Mouse (Mus musculus) embryonic facial prominence, embryonic 13.5 days (tissue): ENCODE data around the gene Olfr1216. TPM values are rescaled to one million over a fixed set of nuclear protein-coding genes. Genes with fewer than 3 reads are reported as not detected.
"Not testable (repeated sequence)": the region's sequence is repeated elsewhere in the genome, so short reads cannot be mapped to it uniquely, and the experiment has no call there.

ENCODE experiments used
- ATAC-seq: fragments of 200-750 bp; cut with Nextera tagmentation; 2 replicates; pipeline ENCODE4 v1.8.0; 2017; ENCODE audit warnings: low read depth; ENCODE audit not compliant: insufficient number of reproducible peaks, insufficient read depth, low FRiP score, low TSS enrichment
- H3K27ac ChIP-seq: fragments of 300-500 bp; sonication (generic); 2 replicates; pipeline ENCODE4 v1.5.1; 2015; ENCODE audit warnings: moderate library complexity, mild to moderate bottlenecking, inconsistent platforms
- H3K27me3 ChIP-seq: fragments of 300-500 bp; sonication (generic); 2 replicates; pipeline ENCODE4 v1.6.1; 2015; ENCODE audit warnings: mild to moderate bottlenecking, inconsistent platforms
- H3K36me3 ChIP-seq: fragments of 300-500 bp; sonication (generic); 2 replicates; pipeline ENCODE4 v1.6.1; 2015; ENCODE audit warnings: mild to moderate bottlenecking, inconsistent platforms
- H3K4me1 ChIP-seq: fragments of 300-500 bp; sonication (generic); 2 replicates; pipeline ENCODE4 v1.6.1; 2015; ENCODE audit warnings: inconsistent platforms
- H3K4me2 ChIP-seq: fragments of 300-500 bp; sonication (generic); 2 replicates; pipeline ENCODE4 v1.6.1; 2015; ENCODE audit warnings: moderate library complexity, mild to moderate bottlenecking, inconsistent platforms
- H3K4me3 ChIP-seq: fragments of 300-500 bp; sonication (generic); 2 replicates; pipeline ENCODE4 v1.5.1; 2015; ENCODE audit warnings: mild to moderate bottlenecking, inconsistent platforms
- H3K9ac ChIP-seq: fragments of 300-500 bp; sonication (generic); 2 replicates; pipeline ENCODE4 v1.6.1; 2015; ENCODE audit warnings: mild to moderate bottlenecking, inconsistent platforms
- H3K9me3 ChIP-seq: fragments of 300-500 bp; sonication (generic); 2 replicates; pipeline ENCODE4 v1.6.1; 2016; ENCODE audit warnings: inconsistent platforms
- WGBS: fragments of 180-500 bp; shearing (Covaris S2); methylation state at CpG from one replicate; pipeline ENCODE4 v1.1.7; 2015; ENCODE audit warnings: mixed read lengths; 5-methylcytosine and 5-hydroxymethylcytosine counted together
- polyA plus RNA-seq: library from polyadenylated mRNA; unstranded; fragments of >200 nt; fragmentation: Nextera tagmentation; extraction: Ambion mirVana; gene quantifications from 2 replicates; pipeline ENCODE4 v1.2.1, GENCODE M21; 2015

The Olfr1216 gene
- polyA plus RNA-seq, result not detected in 2 replicates

DNA sequence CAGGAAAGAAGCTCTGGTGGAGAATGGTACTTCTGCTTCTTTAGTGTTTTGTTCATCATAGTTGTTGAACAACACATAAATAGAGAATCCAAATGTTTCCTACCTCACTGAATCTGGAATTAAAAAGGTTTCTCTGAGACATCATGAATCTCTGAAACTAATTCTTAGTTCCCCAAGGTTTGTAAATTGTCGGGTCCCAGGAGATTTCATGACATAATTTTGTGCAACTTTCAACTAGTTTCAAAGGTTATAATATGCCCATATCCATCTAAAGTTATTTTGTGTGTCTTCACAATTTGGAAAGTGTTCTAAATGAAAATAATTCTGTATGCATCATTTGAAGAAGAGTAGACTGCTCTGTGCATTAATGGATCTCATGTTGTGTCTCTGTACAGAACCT is at the start of gene Olfr1216:
Olfr1216 (minus strand) TSS at position 101 of the 400 bp plus-strand sequence.
- Histone ChIP-seq H3K36me3 (no peaks in the 10 kb centered on the region), H3K4me1 (no peaks in the 10 kb centered on the region)
- WGBS, result 75% methylated on average over 1 of the region's 1 CpGs

GRCm38 (mm10) chr2:89061087-89061486 is 42.9 kb upstream of the Olfr1216 start, which contains the start of gene Olfr1218:
Gene Olfr1218, minus strand, starts transcription at chr2:89061187.
- ATAC-seq, result no peak

More for the DNA sequence above, at the start of gene Olfr1216:
- no peak within 1 kb of the TSS for H3K4me3 ChIP-seq
- H3K9ac ChIP-seq, result no peak within 1 kb of the TSS
- H3K27ac ChIP-seq, result no peak within 1 kb of the TSS
- no peaks in the 10 kb centered on the region for H3K27me3 ChIP-seq
- no peak for ATAC-seq
- H3K4me2 ChIP-seq, result no peak within 1 kb of the TSS
- no peaks in the 10 kb centered on the region for H3K9me3 ChIP-seq

DNA sequence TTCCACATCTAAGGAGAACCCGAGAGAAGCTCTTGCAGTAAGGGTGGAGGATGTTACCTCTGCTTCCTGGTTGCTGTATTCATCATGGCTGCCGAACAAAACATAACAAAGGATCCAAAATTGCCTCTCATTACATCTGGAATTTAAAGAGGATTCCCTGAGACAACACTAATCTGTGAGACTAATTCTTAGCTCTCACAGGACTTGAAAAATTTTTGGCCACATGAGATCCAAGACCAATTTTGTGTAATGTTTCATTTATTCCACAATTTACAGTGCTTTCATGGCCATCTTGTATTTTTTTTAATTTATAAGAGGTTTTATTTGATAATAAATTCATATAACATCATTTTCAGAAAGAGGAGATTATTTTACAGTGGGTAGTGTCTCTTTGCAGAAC is 13.8 kb upstream of the Olfr1216 start, which contains the start of gene Olfr1217:
Olfr1217 (minus strand) TSS at position 101 of the 400 bp plus-strand sequence.
- WGBS, result 58% methylated on average over 2 of the region's 2 CpGs
- no peak within 1 kb of the TSS for H3K27ac ChIP-seq
- no peaks in the 10 kb centered on the region for H3K4me1 ChIP-seq
- no peaks in the 10 kb centered on the region for H3K9me3 ChIP-seq
- H3K36me3 ChIP-seq, result no peaks in the 10 kb centered on the region
- H3K4me3 ChIP-seq, result no peak within 1 kb of the TSS
- no peak within 1 kb of the TSS for H3K4me2 ChIP-seq
- no peaks in the 10 kb centered on the region for H3K27me3 ChIP-seq
- no peak within 1 kb of the TSS for H3K9ac ChIP-seq
- no peak for ATAC-seq

More at GRCm38 (mm10) chr2:89061087-89061486, 42.9 kb upstream of the Olfr1216 start, which contains the start of gene Olfr1218:
- no peak within 1 kb of the TSS for H3K27ac ChIP-seq
- no peak within 1 kb of the TSS for H3K4me3 ChIP-seq
- no peaks in the 10 kb centered on the region for H3K36me3 ChIP-seq
- H3K9me3 ChIP-seq, result no peaks in the 10 kb centered on the region
- H3K9ac ChIP-seq, result no peak within 1 kb of the TSS
- no peaks in the 10 kb centered on the region for H3K4me1 ChIP-seq
- no peak within 1 kb of the TSS for H3K4me2 ChIP-seq
- no peaks in the 10 kb centered on the region for H3K27me3 ChIP-seq

GRCm38 (mm10) chr2:89021436-89021835 is 3.3 kb upstream of the Olfr1216 start:
- H3K4me1 ChIP-seq, H3K27me3 ChIP-seq, H3K9me3 ChIP-seq, H3K4me2 ChIP-seq, H3K4me3 ChIP-seq, H3K9ac ChIP-seq, H3K27ac ChIP-seq, H3K36me3 ChIP-seq, ATAC-seq: not testable (repeated sequence)
- WGBS, result 69% methylated on average over 3 of the region's 3 CpGs

GRCm38 (mm10) chr2:89006873-89007272 is 11.3 kb downstream of the Olfr1216 start, which contains the start of gene Olfr1215:
Gene Olfr1215, minus strand, starts transcription at chr2:89006973.
- Histone ChIP-seq H3K4me1 (no peaks in the 10 kb centered on the region), H3K36me3 (no peaks in the 10 kb centered on the region), H3K27ac (no peak within 1 kb of the TSS), H3K4me2 (no peak within 1 kb of the TSS), H3K9ac (no peak within 1 kb of the TSS), H3K27me3 (no peaks in the 10 kb centered on the region), H3K9me3 (no peaks in the 10 kb centered on the region), H3K4me3 (no peak within 1 kb of the TSS)
- ATAC-seq, result no peak
- 72% methylated on average over 2 of the region's 2 CpGs for WGBS

GRCm38 (mm10) chr2:88992553-88992952 is 25.6 kb downstream of the Olfr1216 start, which contains the start of gene Olfr1214:
Gene Olfr1214, minus strand, starts transcription at chr2:88992653.
- 75% methylated on average over 1 of the region's 1 CpGs for WGBS
- Histone ChIP-seq H3K4me3 (no peak within 1 kb of the TSS), H3K4me2 (no peak within 1 kb of the TSS), H3K4me1 (no peaks in the 10 kb centered on the region), H3K27ac (no peak within 1 kb of the TSS), H3K9ac (no peak within 1 kb of the TSS), H3K36me3 (no peaks in the 10 kb centered on the region), H3K27me3 (no peaks in the 10 kb centered on the region), H3K9me3 (no peaks in the 10 kb centered on the region)
- no peak for ATAC-seq

DNA sequence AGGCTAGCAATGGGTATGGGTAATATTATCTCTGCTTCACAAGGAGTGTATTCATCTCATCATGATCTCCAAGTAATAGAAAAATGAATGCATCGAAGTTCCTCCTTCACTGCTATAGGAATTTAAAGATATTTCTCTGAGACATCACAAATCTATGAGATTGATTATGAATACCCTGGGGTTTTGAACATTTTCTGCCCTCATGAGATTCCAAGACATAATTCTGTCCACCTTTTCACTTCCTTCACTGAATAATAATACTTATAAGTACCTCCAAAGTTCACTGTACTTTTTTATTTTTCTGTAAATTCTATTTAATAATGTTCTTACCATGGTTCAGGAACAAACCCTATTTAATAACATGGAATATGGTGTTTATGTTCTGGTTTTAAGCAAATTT is 38.0 kb downstream of the Olfr1216 start, which contains the start of gene Gm13762:
Gm13762 (minus strand) TSS at position 101 of the 400 bp plus-strand sequence.
- Histone ChIP-seq H3K27me3 (no peaks in the 10 kb centered on the region), H3K27ac (no peak within 1 kb of the TSS), H3K4me1 (no peaks in the 10 kb centered on the region), H3K9me3 (no peaks in the 10 kb centered on the region), H3K9ac (no peak within 1 kb of the TSS), H3K4me3 (no peak within 1 kb of the TSS), H3K4me2 (no peak within 1 kb of the TSS), H3K36me3 (no peaks in the 10 kb centered on the region)
- ATAC-seq, result no peak
- 83% methylated on average over 1 of the region's 1 CpGs for WGBS

Other genes starting within 250 kb of the Olfr1216 start
- gene Olfr1200, start 247.9 kb downstream of the Olfr1216 start, polyA plus RNA-seq, result not detected in 2 replicates
- not detected in 2 replicates for gene Olfr1201, start 225.3 kb downstream of the Olfr1216 start, polyA plus RNA-seq
- not detected in 2 replicates for gene Olfr1202, start 203.8 kb downstream of the Olfr1216 start, polyA plus RNA-seq
- not detected in 2 replicates for gene Olfr1205, start 188.6 kb downstream of the Olfr1216 start, polyA plus RNA-seq
- gene Olfr1204, start 169.0 kb downstream of the Olfr1216 start, polyA plus RNA-seq, result not detected in 2 replicates
- gene Olfr1206, start 155.1 kb downstream of the Olfr1216 start, polyA plus RNA-seq, result not detected in 2 replicates
- gene Olfr1208, start 116.0 kb downstream of the Olfr1216 start, polyA plus RNA-seq, result not detected in 2 replicates
- gene Olfr1209, start 103.2 kb downstream of the Olfr1216 start, polyA plus RNA-seq, result 0.10 TPM in 1 of 2 replicates, not detected in the other
- not detected in 2 replicates for gene Olfr1211, start 80.2 kb downstream of the Olfr1216 start, polyA plus RNA-seq
- not detected in 2 replicates for gene Olfr1212, start 64.4 kb downstream of the Olfr1216 start, polyA plus RNA-seq
- not detected in 2 replicates for gene Gm13762, start 38.1 kb downstream of the Olfr1216 start, polyA plus RNA-seq
- not detected in 2 replicates for gene Olfr1214, start 25.7 kb downstream of the Olfr1216 start, polyA plus RNA-seq
- not detected in 2 replicates for gene Olfr1215, start 11.4 kb downstream of the Olfr1216 start, polyA plus RNA-seq
- gene Olfr1217, start 13.7 kb upstream of the Olfr1216 start, polyA plus RNA-seq, result 0.07 TPM in 1 of 2 replicates, not detected in the other
- gene Olfr1218, start 42.8 kb upstream of the Olfr1216 start, polyA plus RNA-seq, result not detected in 2 replicates
- not detected in 2 replicates for gene Olfr1219, start 65.2 kb upstream of the Olfr1216 start, polyA plus RNA-seq
- not detected in 2 replicates for gene Olfr1220, start 88.5 kb upstream of the Olfr1216 start, polyA plus RNA-seq
- not detected in 2 replicates for gene Olfr1221, start 98.9 kb upstream of the Olfr1216 start, polyA plus RNA-seq
- not detected in 2 replicates for gene Olfr1222, start 114.7 kb upstream of the Olfr1216 start, polyA plus RNA-seq
- not detected in 2 replicates for gene Olfr1223, start 133.2 kb upstream of the Olfr1216 start, polyA plus RNA-seq
- gene Olfr1224-ps1, start 145.8 kb upstream of the Olfr1216 start, polyA plus RNA-seq, result not detected in 2 replicates
- not detected in 2 replicates for gene Olfr1225, start 156.3 kb upstream of the Olfr1216 start, polyA plus RNA-seq
- not detected in 2 replicates for gene Olfr1226, start 181.7 kb upstream of the Olfr1216 start, polyA plus RNA-seq
- not detected in 2 replicates for gene Olfr1228, start 235.7 kb upstream of the Olfr1216 start, polyA plus RNA-seq